Mouse (Mus musculus): ENCODE results near the gene Ahnak2.
A peak's percentile ranks its signal among the peaks of the same experiment; 100 is the strongest.
"Not testable (repeated sequence)": the region's sequence is repeated elsewhere in the genome, so short reads cannot be mapped to it uniquely, and the experiment has no call there.

Gene Ahnak2

GRCm38 (mm10) chr12:112820401-112820999 is 18.0 kb upstream of the Ahnak2 start:
- DNase-seq: no peak

- peak; percentile 61 for DNase-seq
Observed at GRCm38 (mm10) chr12:112819057-112819662, 16.7 kb upstream of the Ahnak2 start.

GRCm38 (mm10) chr12:112816866-112817265 is 14.4 kb upstream of the Ahnak2 start:
- not testable (repeated sequence) for DNase-seq

GRCm38 (mm10) chr12:112816294-112816693 is 13.8 kb upstream of the Ahnak2 start:
- DNase-seq: peak; percentile 76

GRCm38 (mm10) chr12:112814682-112815470 is 12.4 kb upstream of the Ahnak2 start:
- no peak for DNase-seq

GRCm38 (mm10) chr12:112813370-112813769 is 10.9 kb upstream of the Ahnak2 start:
- no peak for DNase-seq

GRCm38 (mm10) chr12:112810092-112810885 is 7.8 kb upstream of the Ahnak2 start:
- DNase-seq: peak; percentile 50

- no peak for DNase-seq
Observed at GRCm38 (mm10) chr12:112809641-112810040, 7.2 kb upstream of the Ahnak2 start.

GRCm38 (mm10) chr12:112808587-112809364 is 6.3 kb upstream of the Ahnak2 start, which contains the start of gene Clba1:
Clba1 (plus strand) TSS chr12:112808937.
- DNase-seq: peak; percentile 96

GRCm38 (mm10) chr12:112808212-112808586 is 5.7 kb upstream of the Ahnak2 start:
- DNase-seq: no peak

- no peak for DNase-seq
Observed at GRCm38 (mm10) chr12:112807796-112808195, 5.3 kb upstream of the Ahnak2 start.

GRCm38 (mm10) chr12:112806044-112806443 is 3.6 kb upstream of the Ahnak2 start:
- no peak for DNase-seq

- no peak for DNase-seq
Observed at GRCm38 (mm10) chr12:112804046-112804445, 1.6 kb upstream of the Ahnak2 start.

- DNase-seq: no peak
Observed at GRCm38 (mm10) chr12:112802917-112803316, 460 bp upstream of the Ahnak2 start.

- peak; percentile 86 for DNase-seq
Observed at GRCm38 (mm10) chr12:112800476-112800875, 2.0 kb downstream of the Ahnak2 start.

- no peak for DNase-seq
Observed at GRCm38 (mm10) chr12:112799237-112799970, 3.1 kb downstream of the Ahnak2 start.

- DNase-seq: no peak
Observed at GRCm38 (mm10) chr12:112798716-112799115, 3.7 kb downstream of the Ahnak2 start.

GRCm38 (mm10) chr12:112798332-112798681 is 4.2 kb downstream of the Ahnak2 start:
- DNase-seq: no peak

- DNase-seq: peak; percentile 59
Observed at GRCm38 (mm10) chr12:112797672-112798331, 4.7 kb downstream of the Ahnak2 start.

GRCm38 (mm10) chr12:112796551-112797510 is 5.6 kb downstream of the Ahnak2 start:
- peak; percentile 23 for DNase-seq
